Mouse (Mus musculus): ENCODE measurements around the gene Spg7. TPM values are rescaled to one million over a fixed set of nuclear protein-coding genes. Genes with fewer than 3 reads are reported as not detected.

Spg7 gene
- polyA plus RNA-seq, 1 experiment from 2014 or later = 41.3 TPM

DNA sequence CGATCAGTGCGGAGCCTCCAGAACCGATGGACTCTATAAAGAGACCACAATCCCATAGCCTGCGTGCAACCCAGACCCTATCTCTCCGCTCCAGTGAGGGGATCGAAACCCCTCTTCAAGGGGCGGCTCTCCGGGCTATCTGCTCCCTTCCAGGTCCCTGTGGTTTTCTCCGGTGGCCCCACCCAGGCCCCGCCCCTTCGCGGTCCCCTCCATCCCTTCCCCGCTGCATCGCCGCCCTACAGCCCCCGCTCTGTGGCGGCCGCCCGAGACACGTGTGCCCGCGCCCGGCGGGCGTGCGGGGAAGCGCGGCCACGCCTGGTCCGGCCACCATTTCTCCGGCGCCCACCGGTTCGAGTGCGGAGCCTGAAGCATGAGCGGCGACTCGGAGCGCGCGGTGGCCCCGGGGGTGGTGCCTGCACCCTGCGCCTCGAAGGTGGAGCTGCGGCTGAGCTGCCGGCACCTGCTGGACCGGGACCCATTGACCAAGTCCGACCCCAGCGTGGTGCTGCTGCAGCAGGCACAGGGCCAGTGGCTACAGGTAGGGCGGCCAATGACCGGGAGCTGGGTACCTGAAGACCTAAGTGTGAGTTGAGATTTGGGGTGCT lies 54.5 kb downstream of the Spg7 start, which contains the start of gene Cpne7:
Cpne7 (plus strand) TSS at position 248 of the 605 bp plus-strand sequence.
- DNase-seq (ENCODE audit: low spot score) = peak; percentile 66
- no peaks in the 10 kb centered on the region for H3K36me3 ChIP-seq (ENCODE audit: control insufficient read depth, insufficient read depth, low read length)
- H3K27ac ChIP-seq (ENCODE audit: low read depth, low read length) = no peak within 1 kb of the TSS
- H3K4me3 ChIP-seq (ENCODE audit: low read depth, low read length) = peak within 1 kb of the TSS; percentile 61
- no peaks in the 10 kb centered on the region for H3K9me3 ChIP-seq (ENCODE audit: control insufficient read depth, low read length)
- peaks cover 36% of the 10 kb centered on the region for H3K27me3 ChIP-seq (replicated peaks; ENCODE audit: control insufficient read depth, insufficient read depth, low read length)
- peak within 1 kb of the TSS; percentile 56 for H3K9ac ChIP-seq (ENCODE audit: low read depth, low read length)
- H3K4me1 ChIP-seq (replicated peaks; ENCODE audit: control insufficient read depth, insufficient read depth, low read length) = peaks cover 40% of the 10 kb centered on the region
- peak within 1 kb of the TSS; percentile 97 for H3K4me2 ChIP-seq
- ATAC-seq (replicated peaks; ENCODE audit: low FRiP score) = peak; percentile 83
- under 1% methylated on average over 51 of the region's 51 CpGs for WGBS

DNA sequence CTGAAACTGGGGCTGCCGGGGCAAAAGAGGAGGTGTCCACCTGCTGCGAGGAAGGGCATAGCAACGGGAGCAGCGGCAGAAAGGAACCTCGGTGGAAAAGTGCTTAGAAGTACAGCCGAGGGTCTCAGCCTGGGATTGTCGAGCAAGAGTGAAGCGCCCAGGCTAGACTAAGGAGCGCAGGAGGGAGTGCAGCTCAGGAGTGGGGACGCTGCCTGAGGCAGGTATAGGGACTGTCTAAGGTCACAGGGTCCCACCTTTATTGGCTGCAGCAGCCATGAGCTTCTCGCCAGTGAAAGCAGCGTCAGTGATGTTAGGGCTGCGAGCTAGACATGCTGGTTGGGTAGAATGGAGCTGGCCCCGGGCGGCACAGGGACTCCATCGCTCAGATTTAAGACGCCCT lies 55.0 kb downstream of the Spg7 start:
- Histone ChIP-seq H3K27ac (ENCODE audit: low read depth, low read length) (no peak overlapping the region), H3K4me3 (ENCODE audit: low read depth, low read length) (peak overlapping the region; percentile 61), H3K36me3 (ENCODE audit: control insufficient read depth, insufficient read depth, low read length) (no peaks in the 10 kb centered on the region), H3K9ac (ENCODE audit: low read depth, low read length) (peak overlapping the region; percentile 20; the same call in 1 of the 2 replicates), H3K4me1 (replicated peaks; ENCODE audit: control insufficient read depth, insufficient read depth, low read length) (peaks cover 40% of the 10 kb centered on the region), H3K27me3 (replicated peaks; ENCODE audit: control insufficient read depth, insufficient read depth, low read length) (peaks cover 40% of the 10 kb centered on the region), H3K4me2 (peak overlapping the region; percentile 97), H3K9me3 (ENCODE audit: control insufficient read depth, low read length) (no peaks in the 10 kb centered on the region)
- WGBS = 5% methylated on average over 17 of the region's 17 CpGs
- ATAC-seq (replicated peaks; ENCODE audit: low FRiP score) (no peak), DNase-seq (ENCODE audit: low spot score) (no peak)

DNA sequence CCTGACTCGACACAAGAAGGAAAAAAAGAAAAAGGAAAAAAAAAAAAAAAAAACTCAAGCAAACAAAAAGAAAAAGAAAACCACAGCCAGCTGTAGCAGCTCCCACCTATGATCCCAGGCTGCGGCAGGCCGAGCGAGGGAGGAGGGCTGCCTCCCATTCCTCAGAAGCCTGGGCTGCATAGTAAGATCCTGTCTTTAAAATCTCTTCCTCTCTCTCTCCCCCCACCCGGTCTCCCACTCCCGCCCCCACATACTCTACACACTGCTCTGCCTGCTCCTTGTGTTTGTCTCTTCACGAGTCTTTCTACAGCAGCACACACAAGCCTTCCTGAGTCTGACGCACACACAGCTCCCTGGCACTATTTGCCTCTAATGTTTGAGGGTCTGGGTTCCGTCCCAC lies 59.3 kb downstream of the Spg7 start:
- DNase-seq (ENCODE audit: low spot score) (no peak), ATAC-seq (replicated peaks; ENCODE audit: low FRiP score) (no peak)
- no peak overlapping the region for H3K4me3 ChIP-seq (ENCODE audit: low read depth, low read length)
- peaks cover 23% of the 10 kb centered on the region for H3K4me1 ChIP-seq (replicated peaks; ENCODE audit: control insufficient read depth, insufficient read depth, low read length)
- H3K27ac ChIP-seq (ENCODE audit: low read depth, low read length) = no peak overlapping the region
- H3K27me3 ChIP-seq (replicated peaks; ENCODE audit: control insufficient read depth, insufficient read depth, low read length) = peaks cover 38% of the 10 kb centered on the region
- H3K9ac ChIP-seq (ENCODE audit: low read depth, low read length) = no peak overlapping the region
- WGBS = 67% methylated on average over 9 of the region's 9 CpGs
- no peaks in the 10 kb centered on the region for H3K36me3 ChIP-seq (ENCODE audit: control insufficient read depth, insufficient read depth, low read length)
- H3K4me2 ChIP-seq = no peak overlapping the region
- H3K9me3 ChIP-seq (ENCODE audit: control insufficient read depth, low read length) = no peaks in the 10 kb centered on the region

DNA sequence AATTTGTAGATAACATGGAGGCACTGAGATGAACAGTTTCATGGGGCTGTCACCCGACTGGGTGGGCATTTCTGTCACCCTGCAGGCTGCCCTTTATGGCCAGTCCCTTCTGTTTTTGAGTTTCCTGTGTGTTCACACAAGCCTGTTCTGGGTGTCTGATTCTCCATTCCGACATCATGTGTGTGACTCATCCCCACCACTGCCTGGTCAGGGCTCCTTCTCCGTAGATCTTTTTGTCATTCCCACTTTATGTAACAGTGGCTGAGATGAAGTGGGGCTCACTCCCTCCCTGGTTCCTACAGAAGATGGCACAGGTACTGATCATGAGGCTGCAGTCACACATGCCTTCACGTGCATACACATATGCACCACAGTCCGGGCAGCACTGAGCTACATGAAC lies 59.9 kb downstream of the Spg7 start:
- Histone ChIP-seq H3K27ac (ENCODE audit: low read depth, low read length) (no peak overlapping the region), H3K27me3 (replicated peaks; ENCODE audit: control insufficient read depth, insufficient read depth, low read length) (peaks cover 33% of the 10 kb centered on the region), H3K36me3 (ENCODE audit: control insufficient read depth, insufficient read depth, low read length) (no peaks in the 10 kb centered on the region), H3K9me3 (ENCODE audit: control insufficient read depth, low read length) (no peaks in the 10 kb centered on the region), H3K4me3 (ENCODE audit: low read depth, low read length) (no peak overlapping the region), H3K9ac (ENCODE audit: low read depth, low read length) (no peak overlapping the region), H3K4me1 (replicated peaks; ENCODE audit: control insufficient read depth, insufficient read depth, low read length) (peaks cover 18% of the 10 kb centered on the region), H3K4me2 (no peak overlapping the region)
- ATAC-seq (replicated peaks; ENCODE audit: low FRiP score) = no peak
- WGBS = 70% methylated on average over 5 of the region's 5 CpGs
- no peak for DNase-seq (ENCODE audit: low spot score)

DNA sequence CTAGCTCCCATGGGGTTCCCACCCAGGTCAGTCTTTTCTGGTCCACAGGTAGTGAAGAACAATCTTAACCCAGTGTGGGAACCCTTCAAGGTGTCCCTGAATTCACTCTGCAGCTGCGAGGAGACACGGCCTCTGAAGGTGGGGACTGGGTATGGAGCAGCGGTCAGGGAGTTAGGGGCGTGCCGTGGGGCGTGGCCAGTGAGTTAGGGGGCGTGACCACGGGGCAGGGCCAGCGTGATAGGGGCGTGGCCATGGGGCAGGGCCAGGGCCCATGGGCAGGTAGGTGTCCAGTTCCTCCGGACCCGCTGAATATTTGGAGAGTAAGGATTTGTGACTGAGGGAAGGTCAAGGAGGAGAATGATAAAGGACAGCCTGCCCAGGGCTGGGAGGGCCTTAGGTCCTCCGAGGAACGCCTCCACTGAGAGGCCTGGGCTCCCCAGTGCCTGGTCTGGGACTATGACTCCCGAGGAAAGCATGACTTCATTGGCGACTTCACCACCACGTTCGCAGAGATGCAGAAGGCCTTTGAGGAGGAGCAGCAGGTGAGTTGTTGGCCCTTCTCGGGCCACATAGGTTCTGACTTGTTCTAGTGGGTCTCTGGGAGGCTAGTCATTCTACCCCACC lies 63.6 kb downstream of the Spg7 start:
- no peak overlapping the region for H3K27ac ChIP-seq (ENCODE audit: low read depth, low read length)
- 7% methylated on average over 19 of the region's 19 CpGs for WGBS
- peaks cover 20% of the 10 kb centered on the region for H3K27me3 ChIP-seq (replicated peaks; ENCODE audit: control insufficient read depth, insufficient read depth, low read length)
- DNase-seq (ENCODE audit: low spot score) = no peak
- H3K4me2 ChIP-seq = peak overlapping the region; percentile 28
- peaks cover 6% of the 10 kb centered on the region; the same call in 1 of the 2 replicates for H3K4me1 ChIP-seq (replicated peaks; ENCODE audit: control insufficient read depth, insufficient read depth, low read length)
- peak overlapping the region; percentile 12; the same call in 1 of the 2 replicates for H3K4me3 ChIP-seq (ENCODE audit: low read depth, low read length)
- no peak overlapping the region for H3K9ac ChIP-seq (ENCODE audit: low read depth, low read length)
- peak; percentile 73 for ATAC-seq (replicated peaks; ENCODE audit: low FRiP score)
- H3K9me3 ChIP-seq (ENCODE audit: control insufficient read depth, low read length) = no peaks in the 10 kb centered on the region
- H3K36me3 ChIP-seq (ENCODE audit: control insufficient read depth, insufficient read depth, low read length) = no peaks in the 10 kb centered on the region

DNA sequence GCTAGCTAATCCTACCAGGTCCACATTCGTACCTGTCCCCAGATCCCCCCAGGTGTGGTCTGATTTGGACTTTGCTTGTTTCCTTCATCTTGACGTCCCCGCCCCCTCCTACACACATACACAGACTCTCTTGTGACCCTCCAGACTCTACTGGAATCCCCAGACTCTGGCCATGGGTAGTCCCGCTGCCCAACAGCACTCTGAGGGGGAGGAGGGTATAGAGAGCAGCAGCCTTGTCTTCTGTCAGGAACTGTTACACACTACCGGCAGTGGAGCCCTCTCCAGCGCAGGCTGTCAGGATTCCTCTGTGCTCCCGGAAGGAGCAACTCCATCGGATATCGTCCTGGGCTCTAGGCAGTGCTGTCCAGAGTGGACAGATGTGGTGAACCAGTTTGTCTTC lies 68.3 kb downstream of the Spg7 start:
- Histone ChIP-seq H3K4me2 (no peak overlapping the region), H3K4me3 (ENCODE audit: low read depth, low read length) (no peak overlapping the region), H3K27me3 (replicated peaks; ENCODE audit: control insufficient read depth, insufficient read depth, low read length) (peaks cover 7% of the 10 kb centered on the region), H3K27ac (ENCODE audit: low read depth, low read length) (no peak overlapping the region), H3K9ac (ENCODE audit: low read depth, low read length) (no peak overlapping the region), H3K4me1 (replicated peaks; ENCODE audit: control insufficient read depth, insufficient read depth, low read length) (peaks cover 4% of the 10 kb centered on the region; the same call in 1 of the 2 replicates), H3K36me3 (ENCODE audit: control insufficient read depth, insufficient read depth, low read length) (no peaks in the 10 kb centered on the region), H3K9me3 (ENCODE audit: control insufficient read depth, low read length) (0 out of 2 replicates have a peak, but pooled peaks cover 2% of the 10 kb centered on the region)
- ATAC-seq (replicated peaks; ENCODE audit: low FRiP score) = no peak
- no peak for DNase-seq (ENCODE audit: low spot score)
- 64% methylated on average over 9 of the region's 9 CpGs for WGBS

DNA sequence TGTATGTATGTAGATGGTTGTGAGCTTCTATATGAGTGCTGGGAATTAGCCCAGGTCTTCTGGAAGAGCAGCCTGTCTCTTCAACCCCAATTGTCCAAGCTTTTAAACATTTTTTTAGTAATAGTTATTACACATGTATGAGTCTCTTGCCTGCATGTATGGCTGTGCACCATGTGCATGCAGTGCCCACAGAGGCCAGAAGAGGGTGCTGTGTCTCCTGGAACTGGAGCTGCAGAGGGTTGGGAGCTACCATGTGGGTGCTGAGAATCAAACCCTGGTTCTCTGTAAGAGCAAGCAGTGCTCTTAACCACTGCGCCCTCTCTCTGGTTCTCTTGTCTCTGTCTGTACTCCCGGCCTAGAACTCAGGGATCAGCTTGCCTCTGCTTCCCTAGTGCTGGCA lies 70.2 kb downstream of the Spg7 start:
- Histone ChIP-seq H3K4me3 (ENCODE audit: low read depth, low read length) (no peak overlapping the region), H3K36me3 (ENCODE audit: control insufficient read depth, insufficient read depth, low read length) (no peaks in the 10 kb centered on the region), H3K4me1 (replicated peaks; ENCODE audit: control insufficient read depth, insufficient read depth, low read length) (0 out of 2 replicates have a peak, but pooled peaks cover 3% of the 10 kb centered on the region), H3K4me2 (no peak overlapping the region), H3K9me3 (ENCODE audit: control insufficient read depth, low read length) (0 out of 2 replicates have a peak, but pooled peaks cover 2% of the 10 kb centered on the region), H3K9ac (ENCODE audit: low read depth, low read length) (no peak overlapping the region), H3K27me3 (replicated peaks; ENCODE audit: control insufficient read depth, insufficient read depth, low read length) (0 out of 2 replicates have a peak, but pooled peaks cover 3% of the 10 kb centered on the region), H3K27ac (ENCODE audit: low read depth, low read length) (no peak overlapping the region)
- DNase-seq (ENCODE audit: low spot score) (no peak), ATAC-seq (replicated peaks; ENCODE audit: low FRiP score) (no peak)
- 97% methylated on average over 2 of the region's 2 CpGs for WGBS

DNA sequence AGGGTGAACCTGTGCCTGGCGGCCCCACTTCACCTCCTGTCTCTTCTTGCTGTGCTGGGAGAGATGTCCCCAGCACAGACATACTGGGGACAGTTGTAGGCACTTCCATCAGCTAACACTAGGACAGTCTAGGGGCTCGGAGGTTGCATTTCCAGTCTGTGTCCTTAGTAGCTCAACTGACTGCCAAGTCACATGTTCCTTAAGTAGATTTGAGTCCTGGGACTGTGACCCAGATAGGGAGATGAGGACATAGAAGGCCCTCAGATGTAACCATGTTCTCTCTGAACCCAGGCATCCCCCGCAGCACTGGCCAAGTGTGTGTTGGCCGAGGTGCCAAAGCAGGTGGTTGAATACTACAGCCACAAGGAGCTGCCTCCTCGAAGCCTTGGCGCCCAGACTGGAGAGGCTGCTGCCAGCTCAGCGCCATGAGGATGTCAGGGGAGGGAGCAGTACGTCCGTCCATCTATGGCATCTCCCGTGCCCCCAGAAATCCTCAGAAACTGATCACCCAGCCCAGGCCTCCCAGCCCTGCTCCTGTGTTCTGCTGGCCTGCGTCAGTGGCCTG lies 71.5 kb downstream of the Spg7 start:
- no peak overlapping the region for H3K4me2 ChIP-seq
- no peak overlapping the region for H3K27ac ChIP-seq (ENCODE audit: low read depth, low read length)
- H3K27me3 ChIP-seq (replicated peaks; ENCODE audit: control insufficient read depth, insufficient read depth, low read length) = no peaks in the 10 kb centered on the region
- H3K9me3 ChIP-seq (ENCODE audit: control insufficient read depth, low read length) = 0 out of 2 replicates have a peak, but pooled peaks cover 2% of the 10 kb centered on the region
- ATAC-seq (replicated peaks; ENCODE audit: low FRiP score) = no peak
- WGBS = 83% methylated on average over 11 of the region's 11 CpGs
- H3K4me1 ChIP-seq (replicated peaks; ENCODE audit: control insufficient read depth, insufficient read depth, low read length) = 0 out of 2 replicates have a peak, but pooled peaks cover 3% of the 10 kb centered on the region
- H3K4me3 ChIP-seq (ENCODE audit: low read depth, low read length) = no peak overlapping the region
- no peaks in the 10 kb centered on the region for H3K36me3 ChIP-seq (ENCODE audit: control insufficient read depth, insufficient read depth, low read length)
- no peak overlapping the region for H3K9ac ChIP-seq (ENCODE audit: low read depth, low read length)
- no peak for DNase-seq (ENCODE audit: low spot score)

All from liver, embryonic 11.5 days (tissue).